14 mouse cellular contexts compared by ENCODE assay signal in genomic region chr13:30080705-30081474, GRCm38 (mm10). TPM values are rescaled to one million over a fixed set of nuclear protein-coding genes. Genes with fewer than 3 reads are reported as not detected.
A peak's percentile ranks its signal among the peaks of the same experiment; 100 is the strongest.
DNase-seq lines count a peak whose midpoint lies in the region; ATAC-seq and TF ChIP-seq lines count a peak whose summit lies in the region.
"Had no signal": no experiment of that assay in that cellular context is flagged by ENCODE, and none has a peak within 500 bp of the region (broad histone marks: within the 10 kb centered on the region; RNA-seq: fewer than 3 reads in every experiment).

No protein-coding gene starts in this region.

- no peaks in the 10 kb centered on the region for H3K27me3 ChIP-seq in heart, embryonic 10.5 days (ENCODE audit: insufficient read depth, poor library complexity, severe bottlenecking)
- H3K27me3 ChIP-seq in intestine, embryonic 16.5 days (replicated peaks; ENCODE audit: control insufficient read depth, insufficient read depth, low read length): no peaks in the 10 kb centered on the region
- no peaks in the 10 kb centered on the region for H3K27me3 ChIP-seq in stomach, postnatal 0 days (ENCODE audit: control insufficient read depth, insufficient read depth, low read length)
- H3K27me3 ChIP-seq in liver, postnatal 0 days (ENCODE audit: insufficient read depth, low read length): no peaks in the 10 kb centered on the region

- 0 out of 2 replicates have a peak overlapping the region, but pooled peaks have one; percentile 4 for H3K27ac ChIP-seq in heart, embryonic 10.5 days
- H3K27ac ChIP-seq in intestine, embryonic 16.5 days (ENCODE audit: low read length): no peak overlapping the region
- no peak overlapping the region for H3K27ac ChIP-seq in stomach, postnatal 0 days (replicated peaks)
- H3K27ac ChIP-seq in liver, postnatal 0 days (ENCODE audit: low read depth): no peak overlapping the region
- H3K27ac ChIP-seq: heart, adult 2 months; hindbrain, embryonic 10.5 days; layer of hippocampus, adult 2 months had no signal

- peaks cover 14% of the 10 kb centered on the region for H3K4me1 ChIP-seq in heart, embryonic 10.5 days
- no peaks in the 10 kb centered on the region for H3K4me1 ChIP-seq in intestine, embryonic 16.5 days (ENCODE audit: control insufficient read depth, insufficient read depth, low read length)
- no peaks in the 10 kb centered on the region for H3K4me1 ChIP-seq in stomach, postnatal 0 days (replicated peaks; ENCODE audit: control insufficient read depth, insufficient read depth)
- peaks cover 6% of the 10 kb centered on the region; the same call in 1 of the 2 replicates for H3K4me1 ChIP-seq in liver, postnatal 0 days (ENCODE audit: insufficient read depth)

- no peak overlapping the region for H3K4me2 ChIP-seq in intestine, embryonic 16.5 days (ENCODE audit: low read depth, low read length)
- no peak overlapping the region for H3K4me2 ChIP-seq in stomach, postnatal 0 days (replicated peaks; ENCODE audit: low read depth)
- no peak overlapping the region for H3K4me2 ChIP-seq in liver, postnatal 0 days (ENCODE audit: low read depth, low read length)

- no peak overlapping the region; the same call in 1 of the 2 replicates for H3K4me3 ChIP-seq in heart, embryonic 10.5 days
- no peak overlapping the region for H3K4me3 ChIP-seq in intestine, embryonic 16.5 days (ENCODE audit: low read length)
- H3K4me3 ChIP-seq in stomach, postnatal 0 days (ENCODE audit: low read depth, low read length): no peak overlapping the region
- H3K4me3 ChIP-seq in liver, postnatal 0 days (ENCODE audit: low read depth, low read length): no peak overlapping the region
- H3K4me3 ChIP-seq: heart, adult 2 months; hindbrain, embryonic 10.5 days; layer of hippocampus, adult 2 months had no signal

- no peak overlapping the region for H3K9ac ChIP-seq in intestine, embryonic 16.5 days (ENCODE audit: low read depth, low read length)
- no peak overlapping the region for H3K9ac ChIP-seq in stomach, postnatal 0 days (ENCODE audit: low read length)
- H3K9ac ChIP-seq in liver, postnatal 0 days (replicated peaks): no peak overlapping the region

- TF ChIP-seq EP300 in stomach, postnatal 0 days (optimal IDR thresholded peaks at IDR 0.05): no peak
- TF ChIP-seq EP300 in liver, postnatal 0 days (IDR thresholded peaks at IDR 0.05; ENCODE audit: low read depth): no peak

- peak; percentile 50; the same call in 1 of the 2 replicates for ATAC-seq in intestine, embryonic 16.5 days
- peak; percentile 35; the same call in 1 of the 2 replicates for ATAC-seq in stomach, postnatal 0 days (ENCODE audit: low FRiP score, low TSS enrichment)
- ATAC-seq in liver, postnatal 0 days: no peak
- ATAC-seq in CD4-positive, CD25-positive, alpha-beta regulatory T cell, adult 4 months: no peak

- intact Hi-C loops in heart, postnatal 14 days (cut with DNase I): loop anchor here (1.0 to 5.0 kb wide), 2 partner anchors 94 to 222 kb away; partner anchors contain the start of gene E2f3

- H3K36me3 ChIP-seq in heart, embryonic 10.5 days: no peaks in the 10 kb centered on the region
- no peaks in the 10 kb centered on the region for H3K36me3 ChIP-seq in intestine, embryonic 16.5 days (ENCODE audit: control insufficient read depth, insufficient read depth, low read length)
- no peaks in the 10 kb centered on the region for H3K36me3 ChIP-seq in stomach, postnatal 0 days (ENCODE audit: control insufficient read depth, insufficient read depth, low read length)
- no peaks in the 10 kb centered on the region for H3K36me3 ChIP-seq in liver, postnatal 0 days (replicated peaks; ENCODE audit: insufficient read depth, low read length)
- H3K36me3 ChIP-seq: hindbrain, embryonic 10.5 days had no signal

- H3K9me3 ChIP-seq in heart, embryonic 10.5 days: no peaks in the 10 kb centered on the region
- no peaks in the 10 kb centered on the region for H3K9me3 ChIP-seq in intestine, embryonic 16.5 days (ENCODE audit: control insufficient read depth, low read length)
- H3K9me3 ChIP-seq in stomach, postnatal 0 days (ENCODE audit: control insufficient read depth, low read length): no peaks in the 10 kb centered on the region
- H3K9me3 ChIP-seq in liver, postnatal 0 days (ENCODE audit: low read length): no peaks in the 10 kb centered on the region
- H3K9me3 ChIP-seq: hindbrain, embryonic 10.5 days had no signal

- DNase-seq in heart, embryonic 10.5 days (ENCODE audit: low spot score): no peak
- DNase-seq in heart, postnatal 14 days: no peak
- peak; percentile 21 for DNase-seq in kidney, postnatal 14 days
- no peak for DNase-seq in stomach, postnatal 0 days (ENCODE audit: low spot score)
- no peak for DNase-seq in liver, postnatal 0 days
- DNase-seq in frontal cortex, postnatal 14 days (ENCODE audit: low spot score in 2 of 2): no peak
- DNase-seq: adrenal gland, postnatal 14 days; B cell, adult 2 months; heart, adult 2 months; lung, adult 2 months had no signal

- 73% methylated on average over 15 of the region's 15 CpGs for WGBS in heart, embryonic 10.5 days
- 60% methylated on average over 15 of the region's 15 CpGs for WGBS in intestine, embryonic 16.5 days
- WGBS in stomach, postnatal 0 days: 67% methylated on average over 15 of the region's 15 CpGs
- 68% methylated on average over 15 of the region's 15 CpGs for WGBS in liver, postnatal 0 days (ENCODE audit: insufficient replicate concordance)

- TF ChIP-seq CTCF in stomach, postnatal 0 days (IDR thresholded peaks at IDR 0.05; ENCODE audit: low read depth): no peak
- no peak for TF ChIP-seq CTCF in liver, postnatal 0 days (IDR thresholded peaks at IDR 0.05; ENCODE audit: low read depth)

RNA-seq across cellular contexts. Expression of gene Mboat1, which starts 55.4 kb away (rescaled TPM):
- 3.6 and 5.0 TPM in 2 replicates for polyA plus RNA-seq in heart, embryonic 10.5 days (2016; fragmentation: Nextera tagmentation; extraction: Ambion mirVana)
- total RNA-seq in heart, postnatal 14 days (2021): 1 to 10 TPM in 1 of 2 experiments, under 1 TPM in 1; 1.00 to 1.4 TPM
- 37.4 and 44.2 TPM in 2 replicates for polyA plus RNA-seq in intestine, embryonic 16.5 days (2015; fragmentation: Nextera tagmentation; extraction: Ambion mirVana)
- polyA plus RNA-seq in stomach, postnatal 0 days (2015; fragmentation: Nextera tagmentation; extraction: Ambion mirVana): 98.7 and 104 TPM in 2 replicates
- polyA plus RNA-seq in liver, postnatal 0 days (2015; fragmentation: Nextera tagmentation; extraction: Ambion mirVana): 1.1 and 1.5 TPM in 2 replicates
- 1 to 10 TPM; 9.6 to 9.8 TPM for polyA plus RNA-seq in CD4-positive, CD25-positive, alpha-beta regulatory T cell, adult 4 months (2017; shearing (Covaris generic))

Comparison
In these comparisons a context has a peak if more than half of its experiments do, and no peak if none do; other contexts are left out.
1. ATAC-seq: peak in intestine, embryonic 16.5 days (single experiment) and stomach, postnatal 0 days (single experiment); none in liver, postnatal 0 days (single experiment) and CD4-positive, CD25-positive, alpha-beta regulatory T cell, adult 4 months (single experiment).